Mouse (Mus musculus) myocyte (in vitro differentiated cells): ENCODE measurements around the gene Tent5d.

Experiments
- CEBPB ChIP-seq: IDR thresholded peaks from 2 replicates; pipeline ENCODE4 v1.6.1; 2011; ENCODE audit warnings: mild to moderate bottlenecking, moderate library complexity; ENCODE audit not compliant: poor library complexity, insufficient read depth, severe bottlenecking
- E2F4 ChIP-seq: IDR thresholded peaks from one replicate; pipeline ENCODE4 v1.6.1; 2011; ENCODE audit warnings: mild to moderate bottlenecking, control low read depth, moderate library complexity; ENCODE audit not compliant: insufficient read depth
- MAX ChIP-seq: IDR thresholded peaks from one replicate; pipeline ENCODE4 v1.6.1; 2011; ENCODE audit warnings: low read depth, mild to moderate bottlenecking, control low read depth
- MYOD1 ChIP-seq, 3 experiments: IDR thresholded peaks; one replicate each; pipeline ENCODE4 v1.6.1; 2011; ENCODE audit warnings: control low read depth in 2 of 3, low read depth in 2 of 3, mild to moderate bottlenecking in 2 of 3, moderate library complexity in 1 of 3; ENCODE audit not compliant: insufficient read length in 2 of 3, control insufficient read depth in 1 of 3
- MYOG ChIP-seq, 3 experiments: IDR thresholded peaks; one replicate each; pipeline ENCODE4 v1.6.1; 2011; ENCODE audit warnings: control low read depth in 2 of 3, low read depth in 2 of 3, mild to moderate bottlenecking in 2 of 3; ENCODE audit not compliant: insufficient read length in 2 of 3, control insufficient read depth in 1 of 3, insufficient read depth in 1 of 3
- POLR2A ChIP-seq: IDR thresholded peaks from one replicate; pipeline ENCODE4 v1.6.1; 2011; ENCODE audit warnings: low read depth, mild to moderate bottlenecking, control low read depth, moderate library complexity; ENCODE audit not compliant: insufficient read length
- POLR2AphosphoS2 ChIP-seq: IDR thresholded peaks from one replicate; pipeline ENCODE4 v1.6.1; 2011; ENCODE audit warnings: low read depth, control low read depth; ENCODE audit not compliant: insufficient read length
- TCF12 ChIP-seq: IDR thresholded peaks from one replicate; pipeline ENCODE4 v1.6.1; 2011; ENCODE audit warnings: mild to moderate bottlenecking, control low read depth; ENCODE audit not compliant: poor library complexity, insufficient read depth, severe bottlenecking
- USF1 ChIP-seq: IDR thresholded peaks from one replicate; pipeline ENCODE4 v1.6.1; 2011; ENCODE audit warnings: low read depth, mild to moderate bottlenecking, control low read depth, moderate library complexity

GRCm38 (mm10) chrX:107790750-107791493 is 1.5 kb upstream of the Tent5d start:
- no peak for TF ChIP-seq POLR2A
- TF ChIP-seq POLR2AphosphoS2 = no peak
- no peak for TF ChIP-seq MAX
- no peak for TF ChIP-seq TCF12
- TF ChIP-seq MYOD1 (IDR thresholded peaks at IDR 0.05; ENCODE audit: control insufficient read depth in 1 of 3, insufficient read length in 2 of 3, low read depth in 2 of 3) = no peak
- TF ChIP-seq MYOG (IDR thresholded peaks at IDR 0.05; ENCODE audit: control insufficient read depth in 1 of 3, insufficient read depth in 1 of 3, insufficient read length in 2 of 3, low read depth in 2 of 3) = no peak
- no peak for TF ChIP-seq E2F4
- no peak for TF ChIP-seq CEBPB
- TF ChIP-seq USF1 = no peak
